In the genomic region with DNA sequence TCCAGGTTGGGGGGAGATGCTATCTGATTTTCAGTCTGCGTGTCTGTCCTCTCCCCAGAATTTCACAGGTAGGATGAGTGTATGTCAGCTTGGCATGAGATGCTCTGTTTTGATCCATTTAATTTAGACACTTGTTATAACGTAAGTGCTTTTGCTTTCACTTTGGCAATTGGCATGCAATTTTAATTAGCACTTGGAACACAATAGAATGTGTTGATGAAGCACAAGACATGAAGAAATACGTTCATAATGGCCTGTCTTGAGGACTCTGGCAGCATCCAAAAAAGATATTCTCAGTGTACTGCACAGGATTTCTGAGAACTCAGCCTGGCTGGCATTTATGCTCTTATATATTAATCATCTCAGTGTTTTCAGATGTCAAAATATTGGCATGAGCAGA, we compare ENCODE assay signal across 24 mouse cellular contexts. TPM values are rescaled to one million over a fixed set of nuclear protein-coding genes. Genes with fewer than 3 reads are reported as not detected.
A peak's percentile ranks its signal among the peaks of the same experiment; 100 is the strongest.
DNase-seq lines count a peak whose midpoint lies in the region; ATAC-seq and TF ChIP-seq lines count a peak whose summit lies in the region.
"Had no signal": no experiment of that assay in that cellular context is flagged by ENCODE, and none has a peak within 500 bp of the region (broad histone marks: within the 10 kb centered on the region; RNA-seq: fewer than 3 reads in every experiment).

No protein-coding gene starts in this region.

- ATAC-seq in forebrain, embryonic 14.5 days = peak; percentile 62; the same call in 1 of the 2 replicates
- ATAC-seq in forebrain, embryonic 11.5 days (replicated peaks; ENCODE audit: low FRiP score) = no peak
- ATAC-seq in forebrain, postnatal 0 days = peak; percentile 76; the same call in 1 of the 2 replicates
- ATAC-seq: hindbrain, postnatal 0 days; inflammation-experienced regulatory T-cells, adult 6 months; intestine, embryonic 16.5 days had no signal

- H3K36me3 ChIP-seq in forebrain, embryonic 14.5 days (ENCODE audit: control insufficient read depth, insufficient read depth, low read length) = no peaks in the 10 kb centered on the region
- no peaks in the 10 kb centered on the region for H3K36me3 ChIP-seq in forebrain, embryonic 11.5 days (ENCODE audit: control insufficient read depth, insufficient read depth, low read length)
- H3K36me3 ChIP-seq in forebrain, postnatal 0 days (ENCODE audit: insufficient read depth) = no peaks in the 10 kb centered on the region
- H3K36me3 ChIP-seq in thymus, adult 2 months (ENCODE audit: control insufficient read depth, insufficient read depth, low read length) = no peaks in the 10 kb centered on the region

- H3K9ac ChIP-seq in forebrain, embryonic 14.5 days (ENCODE audit: low read length) = no peak overlapping the region
- H3K9ac ChIP-seq in forebrain, embryonic 11.5 days (ENCODE audit: low read length) = no peak overlapping the region
- no peak overlapping the region for H3K9ac ChIP-seq in forebrain, postnatal 0 days
- H3K9ac ChIP-seq: hindbrain, embryonic 14.5 days had no signal

- H3K27ac ChIP-seq in forebrain, embryonic 14.5 days (ENCODE audit: low read depth, low read length) = no peak overlapping the region
- no peak overlapping the region for H3K27ac ChIP-seq in forebrain, embryonic 11.5 days (ENCODE audit: low read depth, low read length)
- peak overlapping the region; percentile 23; the same call in 1 of the 2 replicates for H3K27ac ChIP-seq in layer of hippocampus, adult 2 months
- H3K27ac ChIP-seq in forebrain, postnatal 0 days (ENCODE audit: low read depth, low read length) = no peak overlapping the region
- H3K27ac ChIP-seq in thymus, adult 2 months (ENCODE audit: control insufficient read depth, insufficient read depth, low read length) = no peak overlapping the region
- H3K27ac ChIP-seq: hindbrain, embryonic 14.5 days; hindbrain, postnatal 0 days had no signal

- H3K4me2 ChIP-seq in forebrain, embryonic 14.5 days (ENCODE audit: low read length) = no peak overlapping the region
- H3K4me2 ChIP-seq in forebrain, embryonic 11.5 days (ENCODE audit: low read depth, low read length, severe bottlenecking) = no peak overlapping the region
- no peak overlapping the region for H3K4me2 ChIP-seq in forebrain, postnatal 0 days (ENCODE audit: low read depth)
- H3K4me2 ChIP-seq: heart, embryonic 11.5 days; hindbrain, embryonic 14.5 days had no signal

- no peak overlapping the region for H3K4me3 ChIP-seq in forebrain, embryonic 14.5 days (ENCODE audit: low read depth, low read length)
- no peak overlapping the region for H3K4me3 ChIP-seq in forebrain, embryonic 11.5 days (ENCODE audit: low read depth, low read length)
- no peak overlapping the region for H3K4me3 ChIP-seq in layer of hippocampus, adult 2 months
- H3K4me3 ChIP-seq in forebrain, postnatal 0 days (ENCODE audit: low read depth, low read length) = no peak overlapping the region
- H3K4me3 ChIP-seq in thymus, adult 2 months (ENCODE audit: control insufficient read depth, insufficient read depth, low read length) = no peak overlapping the region

- peak; percentile 71 for DNase-seq in forebrain, embryonic 14.5 days (ENCODE audit: low spot score)
- no peak for DNase-seq in forebrain, embryonic 11.5 days (ENCODE audit: low spot score)
- peak in 1 of 2 experiments; percentile 16 for DNase-seq in layer of hippocampus, adult 2 months (ENCODE audit: low spot score in 2 of 2)
- no peak for DNase-seq in layer of hippocampus, adult 11-12 months (ENCODE audit: low spot score)
- DNase-seq in adipocyte (ENCODE audit: low spot score) = peak; percentile 83
- peak; percentile 34 for DNase-seq in forebrain, postnatal 0 days
- no peak for DNase-seq in right cerebral cortex, postnatal 25 days
- DNase-seq in thymus, adult 2 months = no peak
- DNase-seq: adrenal gland, adult 8-10 months; adrenal gland, postnatal 25 days; B cell, adult 2 months; cerebellum, adult 18-20 months; cerebellum, adult 9-10 months; cerebellum, postnatal 14 days; gastrocnemius, postnatal 25 days; heart, postnatal 36 days; kidney, adult 18-20 months had no signal

- TF ChIP-seq CTCF in layer of hippocampus, adult 2 months (conservative IDR thresholded peaks at IDR 0.05) = no peak
- TF ChIP-seq CTCF in forebrain, postnatal 0 days (IDR thresholded peaks at IDR 0.05; ENCODE audit: low read depth) = no peak
- TF ChIP-seq CTCF in thymus, adult 2 months (IDR thresholded peaks at IDR 0.05; ENCODE audit: borderline replicate concordance, control insufficient read depth, extremely low read depth, insufficient read depth, low read length, poor library complexity) = no peak

- WGBS in forebrain, embryonic 14.5 days = 36% methylated on average over 3 of the region's 3 CpGs
- WGBS in forebrain, embryonic 11.5 days = 81% methylated on average over 3 of the region's 3 CpGs
- WGBS in forebrain, postnatal 0 days = 31% methylated on average over 3 of the region's 3 CpGs
- WGBS in thymus, adult 2 months = 86% methylated on average over 3 of the region's 3 CpGs

- 0 out of 2 replicates have a peak, but pooled peaks cover 2% of the 10 kb centered on the region for H3K4me1 ChIP-seq in forebrain, embryonic 14.5 days (ENCODE audit: control insufficient read depth, insufficient read depth, low read length)
- H3K4me1 ChIP-seq in forebrain, embryonic 11.5 days (replicated peaks; ENCODE audit: control insufficient read depth, insufficient read depth, low read length) = no peaks in the 10 kb centered on the region; the same call in 1 of the 2 replicates
- no peaks in the 10 kb centered on the region for H3K4me1 ChIP-seq in forebrain, postnatal 0 days (ENCODE audit: insufficient read depth)
- peaks cover 4% of the 10 kb centered on the region for H3K4me1 ChIP-seq in thymus, adult 2 months (replicated peaks; ENCODE audit: control insufficient read depth, insufficient read depth, low read length)

- no peaks in the 10 kb centered on the region for H3K27me3 ChIP-seq in forebrain, embryonic 14.5 days (replicated peaks; ENCODE audit: control insufficient read depth, insufficient read depth, low read length)
- no peaks in the 10 kb centered on the region for H3K27me3 ChIP-seq in forebrain, embryonic 11.5 days (ENCODE audit: control insufficient read depth, insufficient read depth, low read length)
- H3K27me3 ChIP-seq in forebrain, postnatal 0 days (ENCODE audit: insufficient read depth, low read length) = no peaks in the 10 kb centered on the region
- no peaks in the 10 kb centered on the region for H3K27me3 ChIP-seq in thymus, adult 2 months (ENCODE audit: control insufficient read depth, insufficient read depth, low read length)
- H3K27me3 ChIP-seq: CH12.LX had no signal

- no peak for TF ChIP-seq POLR2A in thymus, adult 2 months (IDR thresholded peaks at IDR 0.05; ENCODE audit: control insufficient read depth, extremely low read depth, insufficient read depth, low read length, poor library complexity)

- H3K9me3 ChIP-seq in forebrain, embryonic 14.5 days (replicated peaks; ENCODE audit: control insufficient read depth, low read length) = no peaks in the 10 kb centered on the region
- H3K9me3 ChIP-seq in forebrain, embryonic 11.5 days (ENCODE audit: control insufficient read depth, low read length) = no peaks in the 10 kb centered on the region
- H3K9me3 ChIP-seq in forebrain, postnatal 0 days (ENCODE audit: low read length) = no peaks in the 10 kb centered on the region
- H3K9me3 ChIP-seq: G1E had no signal

RNA-seq across cellular contexts. Expression of a gene that starts 7.5 kb away (rescaled TPM):
- polyA plus RNA-seq in forebrain, embryonic 14.5 days (2014; fragmentation: Nextera tagmentation; extraction: Ambion mirVana) = 26.2 and 26.3 TPM in 2 replicates
- 29.4 and 31.0 TPM in 2 replicates for polyA plus RNA-seq in forebrain, embryonic 11.5 days (2014; fragmentation: Nextera tagmentation; extraction: Ambion mirVana)
- 10 to 100 TPM; 41.3 to 50.2 TPM for total RNA-seq in layer of hippocampus, adult 2 months (2021)
- total RNA-seq in forebrain, postnatal 0 days (2014; rRNA removed) = 53.8 and 70.5 TPM in 2 replicates
- 14.1 and 19.1 TPM in 2 replicates for polyA plus RNA-seq in forebrain, postnatal 0 days (2015; fragmentation: Nextera tagmentation; extraction: Ambion mirVana)
- 204 and 242 TPM in 2 replicates for polyA plus RNA-seq in thymus, adult 2 months (2012; rRNA removed)

Comparison
In these comparisons a context has a peak if more than half of its experiments do, and no peak if none do; other contexts are left out.
1. DNase-seq: peak in forebrain, embryonic 14.5 days (single experiment), adipocyte (single experiment) and forebrain, postnatal 0 days (single experiment); none in forebrain, embryonic 11.5 days (single experiment), layer of hippocampus, adult 11-12 months (single experiment), right cerebral cortex, postnatal 25 days (single experiment) and thymus, adult 2 months (single experiment).